Mouse (Mus musculus) embryo, embryonic 10.5 days (tissue): Measurements from ENCODE around the gene Cfap46.

Experiments
- DNase-seq: peaks from one replicate; pipeline ENCODE4 v3.0.0-alpha.2; 2015; ENCODE audit warnings: low spot score

Cfap46 gene

GRCm38 (mm10) chr7:139579261-139579905 lies 104.2 kb downstream of the Cfap46 start:
- no peak for DNase-seq

GRCm38 (mm10) chr7:139576064-139576686 lies 107.4 kb downstream of the Cfap46 start:
- DNase-seq: no peak

GRCm38 (mm10) chr7:139572665-139573064 lies 111.0 kb downstream of the Cfap46 start:
- DNase-seq: no peak

- DNase-seq: no peak
Measured at GRCm38 (mm10) chr7:139570788-139571187, 112.8 kb downstream of the Cfap46 start.

DNA sequence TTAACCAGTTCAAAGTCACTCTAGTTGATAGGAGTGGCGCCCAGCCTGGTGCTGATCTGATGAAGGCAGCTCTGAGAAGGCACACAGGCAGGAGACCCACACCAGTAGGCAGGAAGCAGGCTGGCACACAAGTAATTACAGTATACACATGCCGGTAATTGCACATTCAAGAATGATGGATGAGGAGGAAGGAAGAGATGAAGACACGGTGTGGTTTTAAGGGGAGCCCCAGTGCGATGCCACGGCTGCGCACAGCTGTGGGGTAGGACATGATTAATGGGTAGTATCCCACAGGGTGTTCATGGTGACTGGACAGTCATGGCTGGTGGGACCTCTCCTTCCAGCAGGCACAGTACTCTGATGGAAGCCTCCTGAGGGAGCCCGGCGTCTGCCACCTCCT lies 117.1 kb downstream of the Cfap46 start:
- DNase-seq: no peak

DNA sequence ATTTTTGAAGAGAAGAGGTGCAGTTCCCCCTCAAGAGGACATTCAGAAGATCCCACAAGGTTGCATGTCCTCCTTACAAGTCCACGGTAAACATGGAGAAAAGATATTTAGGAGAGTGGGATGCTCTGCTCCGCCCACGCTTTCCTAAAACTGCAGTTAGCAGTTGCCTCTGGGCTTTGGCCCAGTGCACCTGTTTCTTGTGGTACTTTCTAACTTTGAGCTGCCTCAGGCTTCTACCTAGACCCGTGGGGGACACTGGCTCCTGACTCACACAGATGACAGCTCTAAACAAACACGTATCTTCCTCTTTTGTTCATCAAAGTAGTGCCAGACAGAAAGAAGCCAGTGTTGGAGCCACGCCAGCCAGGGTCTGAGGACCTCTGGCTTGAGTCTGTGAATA lies 117.6 kb downstream of the Cfap46 start:
- no peak for DNase-seq

GRCm38 (mm10) chr7:139564161-139564560 lies 119.5 kb downstream of the Cfap46 start:
- DNase-seq: no peak

DNA sequence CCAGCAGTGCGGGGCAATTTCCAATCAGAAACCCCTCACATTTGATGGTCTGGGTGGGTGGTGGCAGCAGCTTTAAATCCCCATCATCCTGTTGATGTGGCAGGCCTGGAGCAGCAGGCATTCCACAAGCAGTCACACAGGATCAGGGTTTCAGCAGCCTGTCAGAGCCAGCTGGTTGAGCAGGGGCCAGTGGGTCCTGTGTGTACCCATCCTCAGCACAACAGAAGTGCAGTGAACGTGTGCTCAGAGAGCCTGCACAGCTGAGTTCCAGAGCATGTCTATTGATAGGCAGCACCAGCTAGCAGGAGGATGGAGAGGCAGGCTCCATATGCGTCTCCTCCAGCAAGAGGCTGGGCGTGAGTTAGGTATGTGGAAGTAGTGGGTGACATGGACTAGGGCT lies 120.2 kb downstream of the Cfap46 start:
- no peak for DNase-seq

GRCm38 (mm10) chr7:139559659-139560058 lies 124.0 kb downstream of the Cfap46 start:
- no peak for DNase-seq

- peak; percentile 35 for DNase-seq
Measured at GRCm38 (mm10) chr7:139556746-139557526, 126.7 kb downstream of the Cfap46 start.

DNA sequence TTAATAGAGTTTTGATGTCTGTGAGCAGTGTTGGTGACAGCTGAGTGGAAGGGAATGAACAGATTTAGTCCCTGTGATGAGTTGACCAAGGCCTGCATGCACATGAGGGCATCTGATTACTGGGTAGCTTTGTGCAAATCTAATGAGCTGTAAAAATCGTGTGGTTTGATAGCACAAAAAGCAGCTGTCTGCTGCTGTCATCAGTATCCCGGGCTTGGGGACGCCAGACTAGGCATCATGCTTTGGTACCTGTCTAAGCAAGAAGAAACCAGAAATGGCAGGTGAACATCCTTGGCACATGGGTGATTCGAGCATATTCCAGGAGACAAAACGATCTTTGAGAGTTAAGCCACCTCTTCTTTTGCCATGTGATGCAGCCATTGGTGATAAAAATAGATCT lies 127.3 kb downstream of the Cfap46 start:
- peak; percentile 57 for DNase-seq

- DNase-seq: peak; percentile 37
Measured at GRCm38 (mm10) chr7:139551519-139551918, 132.1 kb downstream of the Cfap46 start.
